Mouse (Mus musculus) ES-Bruce4 (cell line): ENCODE data around the gene Rab15. TPM values are rescaled to one million over a fixed set of nuclear protein-coding genes. Genes with fewer than 3 reads are reported as not detected.
A peak's percentile ranks its signal among the peaks of the same experiment; 100 is the strongest.

Experiments used
- H3K27ac ChIP-seq: 2 replicates; pipeline ENCODE4 v1.5.1; 2012; ENCODE audit warnings: low read length, inconsistent platforms; ENCODE audit not compliant: insufficient read depth
- H3K27me3 ChIP-seq: 2 replicates; pipeline ENCODE4 v1.6.1; 2012; ENCODE audit warnings: mild to moderate bottlenecking, low read length, inconsistent platforms; ENCODE audit not compliant: control insufficient read depth, poor library complexity, insufficient read depth, severe bottlenecking
- H3K36me3 ChIP-seq: 2 replicates; pipeline ENCODE4 v1.6.1; 2012; ENCODE audit warnings: inconsistent platforms, mild to moderate bottlenecking, low read length, moderate library complexity; ENCODE audit not compliant: control insufficient read depth, poor library complexity, insufficient read depth, severe bottlenecking
- H3K4me1 ChIP-seq: one replicate; pipeline ENCODE4 v1.8.1; 2011; ENCODE audit warnings: low read length; ENCODE audit not compliant: control insufficient read depth, insufficient read depth
- H3K4me3 ChIP-seq: 2 replicates; pipeline ENCODE4 v1.5.1; 2011; ENCODE audit warnings: low read depth, mild to moderate bottlenecking, low read length
- H3K9ac ChIP-seq: 2 replicates; pipeline ENCODE4 v1.6.1; 2012; ENCODE audit warnings: low read depth, mild to moderate bottlenecking, inconsistent platforms; ENCODE audit not compliant: poor library complexity, severe bottlenecking
- H3K9me3 ChIP-seq: replicated peaks from 2 replicates; pipeline ENCODE4 v1.6.1; 2012; ENCODE audit warnings: mild to moderate bottlenecking, low read length, inconsistent platforms; ENCODE audit not compliant: control insufficient read depth, poor library complexity, insufficient read depth, severe bottlenecking
- CTCF ChIP-seq: IDR thresholded peaks from one replicate; pipeline ENCODE4 v1.8.1; 2011; ENCODE audit warnings: low read depth, low read length
- EP300 ChIP-seq: IDR thresholded peaks from 2 replicates; pipeline ENCODE4 v1.6.1; 2011; ENCODE audit warnings: low read depth, low read length; ENCODE audit not compliant: insufficient read depth
- POLR2A ChIP-seq: IDR thresholded peaks from one replicate; pipeline ENCODE4 v1.8.1; 2011; ENCODE audit warnings: low read length; ENCODE audit not compliant: insufficient read depth
- polyA plus RNA-seq: library from polyadenylated mRNA; stranded (reverse); fragments of >200 nt; gene quantifications from 2 replicates; pipeline ENCODE4 v1.2.4, GENCODE M21; 2011; ENCODE audit warnings: low read depth; ENCODE audit not compliant: missing spikeins, insufficient read depth, insufficient read length

Rab15 gene
- polyA plus RNA-seq, 1 experiment = 34.2 TPM

DNA sequence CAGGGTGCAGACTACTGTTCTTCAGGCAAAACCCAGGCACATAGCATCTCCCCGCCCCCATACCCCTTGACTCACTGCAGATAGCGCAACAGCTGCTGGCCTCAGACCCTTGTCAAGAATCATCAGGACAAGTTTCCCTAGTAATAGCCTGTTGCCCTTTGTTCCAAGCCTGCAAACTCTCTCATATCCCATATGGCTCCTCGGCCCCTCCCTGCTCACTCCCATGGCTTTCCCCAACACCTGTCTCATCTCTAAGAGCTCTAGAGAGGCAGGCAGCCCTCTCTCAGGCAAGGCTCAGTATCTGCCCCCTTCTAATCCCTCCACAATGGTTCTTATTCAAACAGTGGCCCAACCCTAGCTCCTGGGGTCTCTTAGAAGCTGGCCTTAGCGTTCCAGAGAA is 2.1 kb downstream of the Rab15 start:
- Histone ChIP-seq H3K4me1 (peaks cover 5% of the 10 kb centered on the region), H3K27me3 (no peaks in the 10 kb centered on the region)
- TF ChIP-seq CTCF = no peak
- TF ChIP-seq EP300 = no peak
- TF ChIP-seq POLR2A = no peak

DNA sequence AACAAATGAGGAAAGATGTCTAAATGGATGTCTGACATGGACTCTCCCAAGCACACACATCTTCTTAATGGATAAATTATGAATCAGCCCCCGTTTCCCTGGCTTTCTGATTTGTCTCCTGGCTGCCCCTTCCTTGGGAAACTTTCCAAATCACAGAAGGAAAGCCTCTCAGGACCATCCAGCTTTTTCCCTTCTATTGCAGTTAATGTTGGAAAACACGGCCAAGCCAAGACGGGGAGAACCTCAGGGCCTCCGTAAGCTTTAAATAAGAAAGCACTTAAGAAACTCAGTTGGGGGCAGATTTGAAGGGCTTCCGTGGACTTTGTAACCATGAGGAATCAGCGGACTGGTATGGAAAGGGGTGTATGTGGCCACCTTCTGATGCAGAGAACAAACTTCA is 2.9 kb downstream of the Rab15 start:
- TF ChIP-seq EP300 (no peak), POLR2A (no peak), CTCF (no peak)
- Histone ChIP-seq H3K4me1 (peaks cover 5% of the 10 kb centered on the region), H3K9me3 (no peaks in the 10 kb centered on the region), H3K27ac (no peak overlapping the region), H3K9ac (no peak overlapping the region), H3K4me3 (no peak overlapping the region), H3K36me3 (no peaks in the 10 kb centered on the region), H3K27me3 (no peaks in the 10 kb centered on the region)

More for the DNA sequence above, 2.1 kb downstream of the Rab15 start:
- Histone ChIP-seq H3K9ac (no peak overlapping the region), H3K4me3 (no peak overlapping the region), H3K9me3 (no peaks in the 10 kb centered on the region), H3K36me3 (no peaks in the 10 kb centered on the region), H3K27ac (no peak overlapping the region)

DNA sequence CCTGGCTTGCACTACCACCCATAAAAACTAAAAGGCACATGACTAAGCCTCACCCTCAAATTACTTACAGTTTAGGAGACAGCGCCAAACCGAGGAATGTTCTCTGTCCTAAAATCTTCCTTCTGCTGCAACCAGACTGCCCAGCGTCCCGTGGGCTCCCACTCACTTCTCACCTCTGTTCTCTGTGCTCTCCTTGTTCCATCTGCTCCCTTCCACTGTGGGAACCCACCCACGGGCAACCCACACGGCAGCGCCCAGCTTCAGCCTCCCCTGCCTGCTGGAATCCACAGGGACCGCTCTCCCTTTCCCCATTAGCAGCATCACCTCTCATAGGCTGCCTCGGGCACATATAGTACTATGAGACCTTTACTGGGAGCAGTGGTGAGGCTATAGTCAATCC is 3.8 kb downstream of the Rab15 start:
- no peak overlapping the region for H3K9ac ChIP-seq
- H3K27ac ChIP-seq = no peak overlapping the region
- no peaks in the 10 kb centered on the region for H3K9me3 ChIP-seq
- H3K36me3 ChIP-seq = no peaks in the 10 kb centered on the region
- H3K27me3 ChIP-seq = no peaks in the 10 kb centered on the region
- no peak overlapping the region for H3K4me3 ChIP-seq
- peaks cover 5% of the 10 kb centered on the region for H3K4me1 ChIP-seq
- TF ChIP-seq EP300 (no peak), CTCF (no peak), POLR2A (no peak)

DNA sequence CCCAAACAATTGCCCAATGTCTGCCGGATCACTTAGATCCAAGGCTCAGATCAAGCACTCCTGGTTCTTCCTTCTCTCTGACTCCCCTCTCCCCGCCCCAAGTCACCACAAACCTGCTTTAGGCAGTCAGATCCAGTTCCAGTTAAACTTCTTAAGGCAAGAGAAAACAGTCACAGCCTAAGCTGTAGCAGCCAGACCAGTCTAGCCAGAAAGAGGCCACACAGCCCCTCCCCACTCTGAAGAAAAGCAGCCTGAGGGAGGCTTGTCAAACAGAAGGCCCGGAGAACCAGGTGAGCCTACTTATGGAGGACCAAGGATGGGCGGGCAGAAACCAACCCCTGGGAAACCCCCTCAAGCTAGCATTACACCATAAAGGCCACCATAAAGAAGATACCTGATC is 4.6 kb downstream of the Rab15 start:
- Histone ChIP-seq H3K36me3 (no peaks in the 10 kb centered on the region), H3K4me3 (no peak overlapping the region), H3K27ac (peak overlapping the region; percentile 62), H3K27me3 (no peaks in the 10 kb centered on the region), H3K9ac (no peak overlapping the region), H3K4me1 (peaks cover 5% of the 10 kb centered on the region), H3K9me3 (no peaks in the 10 kb centered on the region)
- TF ChIP-seq POLR2A (no peak), EP300 (peak; percentile 76; the same call in 1 of the 2 replicates)

DNA sequence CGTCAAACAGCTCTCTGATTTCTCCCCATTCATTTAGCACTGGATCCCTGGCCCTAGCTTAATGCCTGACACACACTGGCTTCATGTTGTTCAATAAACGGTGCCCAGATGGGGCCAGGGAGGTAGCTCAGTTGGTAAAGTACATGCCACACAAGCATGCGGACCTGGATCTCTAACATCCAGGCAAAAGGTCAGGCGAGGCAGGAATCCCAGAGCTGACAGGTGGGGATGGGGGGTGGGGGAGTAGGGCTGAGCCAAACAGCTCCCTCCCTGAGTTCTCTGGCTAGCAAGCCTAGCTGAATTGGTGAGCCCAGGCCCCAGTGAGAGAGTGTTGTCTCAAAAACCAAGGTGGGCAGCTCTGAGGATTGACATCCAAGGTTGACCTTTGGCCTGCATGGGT is 5.5 kb downstream of the Rab15 start:
- no peak overlapping the region for H3K9ac ChIP-seq
- H3K27ac ChIP-seq = no peak overlapping the region
- TF ChIP-seq CTCF (no peak), POLR2A (no peak), EP300 (no peak)
- no peaks in the 10 kb centered on the region for H3K27me3 ChIP-seq
- H3K4me1 ChIP-seq = peaks cover 5% of the 10 kb centered on the region
- no peaks in the 10 kb centered on the region for H3K36me3 ChIP-seq
- no peaks in the 10 kb centered on the region for H3K9me3 ChIP-seq
- no peak overlapping the region for H3K4me3 ChIP-seq

DNA sequence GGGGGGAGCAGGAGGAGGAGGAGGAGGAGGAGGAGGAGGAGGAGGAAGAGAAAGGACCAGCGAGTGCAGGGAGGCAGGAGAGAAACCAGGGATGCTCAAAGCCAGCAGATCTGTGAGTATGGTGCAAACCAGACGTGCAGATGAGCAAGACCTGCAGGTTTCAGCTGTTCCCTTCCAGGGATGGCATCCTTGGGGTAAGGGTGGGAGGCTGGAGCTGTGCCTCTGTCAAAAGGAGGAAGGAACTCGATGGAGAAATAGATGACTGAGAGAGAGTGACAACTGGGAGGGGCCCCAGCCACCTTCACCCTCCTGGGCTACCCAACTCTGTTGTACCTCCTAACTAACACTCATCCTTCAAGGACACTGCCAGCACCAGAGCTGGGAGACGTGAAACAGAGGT is 6.0 kb downstream of the Rab15 start:
- Histone ChIP-seq H3K9ac (no peak overlapping the region), H3K27me3 (no peaks in the 10 kb centered on the region), H3K4me3 (no peak overlapping the region), H3K27ac (no peak overlapping the region), H3K36me3 (no peaks in the 10 kb centered on the region), H3K4me1 (peaks cover 5% of the 10 kb centered on the region), H3K9me3 (no peaks in the 10 kb centered on the region)
- TF ChIP-seq CTCF (no peak), EP300 (no peak), POLR2A (no peak)
